Mouse (Mus musculus): ENCODE data around the gene Epb41l1. TPM values are rescaled to one million over a fixed set of nuclear protein-coding genes. Genes with fewer than 3 reads are reported as not detected.

Gene Epb41l1
- polyA plus RNA-seq, 1 experiment from 2014 or later = 3.7 TPM

DNA sequence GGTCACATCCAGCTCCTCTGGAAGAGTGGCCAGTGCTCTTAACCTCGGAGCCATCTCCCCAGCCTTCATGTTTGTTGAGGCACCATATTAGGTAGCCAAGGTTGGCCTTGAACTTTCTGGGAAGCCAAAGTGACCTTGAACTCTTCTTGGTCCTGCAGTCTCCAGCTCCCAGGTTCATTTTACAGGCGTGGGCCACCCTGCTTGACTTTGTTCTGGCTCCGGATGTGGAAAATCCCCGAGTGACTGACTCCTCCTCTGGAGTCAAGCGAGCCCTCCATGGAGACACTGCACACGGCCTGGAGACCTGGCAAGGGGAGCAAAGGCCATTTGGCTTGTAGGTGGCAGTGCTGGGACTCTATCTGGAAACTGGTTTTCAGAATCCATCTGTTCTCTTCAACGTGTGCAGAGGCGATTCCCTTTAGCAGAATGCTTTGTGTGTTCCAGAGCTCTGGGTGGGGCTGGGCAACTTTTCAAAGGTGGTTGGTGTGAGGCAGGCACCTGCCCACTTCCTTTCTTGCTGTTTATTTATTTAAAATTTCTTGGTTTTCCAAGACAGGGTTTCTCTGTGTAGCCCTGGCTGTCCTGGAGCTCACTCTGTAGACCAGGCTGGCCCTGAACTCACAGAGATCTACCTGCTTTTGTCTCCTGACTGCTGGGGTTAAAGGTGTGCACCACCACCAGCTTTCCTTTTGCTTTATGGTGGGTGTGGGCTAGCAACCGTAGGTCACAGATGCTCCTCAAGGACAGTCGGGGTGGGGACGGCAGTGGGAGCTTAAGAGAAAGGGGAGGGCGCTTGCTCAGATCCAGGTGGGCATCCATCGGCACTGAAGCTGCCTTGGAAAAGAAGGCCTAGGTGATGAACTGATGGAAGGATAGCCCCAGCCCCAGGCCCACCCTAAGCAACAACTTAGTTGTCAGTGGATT is 30.8 kb downstream of the Epb41l1 start:
- H3K9ac ChIP-seq = no peak overlapping the region
- peaks cover 17% of the 10 kb centered on the region; the same call in 1 of the 2 replicates for H3K4me1 ChIP-seq
- no peak for ATAC-seq (ENCODE audit: low FRiP score, low read depth)
- no peaks in the 10 kb centered on the region for H3K36me3 ChIP-seq
- H3K4me3 ChIP-seq = no peak overlapping the region
- no peaks in the 10 kb centered on the region for H3K9me3 ChIP-seq
- WGBS = 81% methylated on average over 13 of the region's 13 CpGs
- no peak overlapping the region for H3K27ac ChIP-seq
- no peaks in the 10 kb centered on the region for H3K27me3 ChIP-seq
- H3K4me2 ChIP-seq (replicated peaks) = no peak overlapping the region

DNA sequence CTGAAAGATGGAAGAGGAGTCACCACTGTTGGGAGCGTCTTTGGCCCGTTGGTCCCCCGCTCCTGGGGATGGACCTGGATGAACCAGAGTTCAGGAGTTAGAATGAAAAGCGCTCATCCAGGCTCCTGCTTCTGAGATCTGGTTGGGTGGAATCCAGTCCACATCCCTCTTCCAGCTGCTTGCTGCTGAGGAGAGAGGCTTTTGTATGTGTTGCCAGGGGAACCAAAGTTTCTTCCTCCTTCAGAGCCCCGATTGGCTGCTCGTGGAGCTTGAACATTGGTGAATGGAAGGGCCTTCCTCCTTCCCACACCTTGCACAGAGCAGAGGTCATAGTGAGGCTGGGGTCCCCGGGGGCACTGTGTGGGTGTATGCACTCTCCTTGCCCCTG is 31.4 kb downstream of the Epb41l1 start:
- no peaks in the 10 kb centered on the region for H3K36me3 ChIP-seq
- no peaks in the 10 kb centered on the region for H3K9me3 ChIP-seq
- no peak overlapping the region for H3K4me3 ChIP-seq
- no peak overlapping the region for H3K4me2 ChIP-seq (replicated peaks)
- no peak for ATAC-seq (ENCODE audit: low FRiP score, low read depth)
- WGBS = 81% methylated on average over 7 of the region's 7 CpGs
- H3K4me1 ChIP-seq = peaks cover 10% of the 10 kb centered on the region; the same call in 1 of the 2 replicates
- no peaks in the 10 kb centered on the region for H3K27me3 ChIP-seq
- no peak overlapping the region for H3K27ac ChIP-seq
- H3K9ac ChIP-seq = no peak overlapping the region

DNA sequence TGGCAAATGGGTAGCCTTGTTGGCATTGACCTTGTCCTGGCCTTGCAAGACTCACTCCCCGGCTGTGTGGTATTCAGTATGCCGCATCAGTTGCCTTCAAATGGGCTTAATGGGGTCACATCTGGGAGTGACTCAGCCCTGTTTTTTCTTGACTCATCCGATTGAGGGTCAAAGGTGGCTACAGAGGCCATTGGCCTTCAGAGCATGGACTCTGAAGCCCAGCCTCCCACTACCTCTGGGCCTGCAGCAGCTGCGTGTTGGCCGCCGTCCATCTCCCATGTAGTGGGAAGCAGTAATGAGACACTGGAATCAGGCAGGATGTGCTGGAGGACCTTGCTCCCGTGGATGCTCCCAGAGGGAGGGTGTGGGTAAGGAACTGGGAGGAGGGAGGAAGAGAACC is 33.1 kb downstream of the Epb41l1 start:
- Histone ChIP-seq H3K27me3 (no peaks in the 10 kb centered on the region), H3K4me1 (no peaks in the 10 kb centered on the region), H3K27ac (no peak overlapping the region), H3K4me2 (replicated peaks) (no peak overlapping the region), H3K9ac (no peak overlapping the region), H3K9me3 (no peaks in the 10 kb centered on the region), H3K36me3 (no peaks in the 10 kb centered on the region), H3K4me3 (no peak overlapping the region)
- ATAC-seq (ENCODE audit: low FRiP score, low read depth) = no peak
- 79% methylated on average over 7 of the region's 7 CpGs for WGBS

DNA sequence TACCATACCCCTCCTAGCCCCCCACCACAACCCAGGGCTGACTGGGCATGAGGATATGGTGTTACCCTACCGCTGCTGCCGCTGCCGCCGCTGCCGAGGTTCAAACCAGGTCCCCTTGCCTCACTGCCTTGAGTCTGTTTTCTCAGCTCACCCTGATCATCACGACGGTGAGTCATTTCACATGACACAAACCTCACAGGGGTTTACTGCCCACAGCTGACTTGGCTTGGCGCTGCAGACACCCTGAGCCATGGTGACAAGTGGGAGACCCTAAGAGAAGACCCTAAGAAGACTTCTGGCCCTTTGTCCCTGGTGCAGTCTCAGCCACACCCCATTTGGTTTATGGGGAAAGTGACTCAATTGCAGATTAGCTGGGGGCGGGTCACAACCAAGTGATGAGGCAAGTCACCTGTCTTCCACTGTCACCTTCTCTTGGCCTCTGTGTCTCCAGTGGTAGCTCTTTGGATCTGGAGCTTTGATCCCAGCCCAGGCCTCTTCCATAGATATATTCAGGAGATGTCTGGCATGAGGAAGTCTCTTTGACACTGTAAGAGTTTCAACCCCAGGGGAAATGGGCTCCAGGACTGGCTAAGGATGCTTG is 34.9 kb downstream of the Epb41l1 start:
- WGBS = 81% methylated on average over 9 of the region's 9 CpGs
- H3K27ac ChIP-seq = no peak overlapping the region
- no peak overlapping the region for H3K9ac ChIP-seq
- no peaks in the 10 kb centered on the region for H3K27me3 ChIP-seq
- no peaks in the 10 kb centered on the region for H3K36me3 ChIP-seq
- H3K4me1 ChIP-seq = peaks cover 8% of the 10 kb centered on the region
- H3K4me2 ChIP-seq (replicated peaks) = no peak overlapping the region
- no peaks in the 10 kb centered on the region for H3K9me3 ChIP-seq
- no peak for ATAC-seq (ENCODE audit: low FRiP score, low read depth)
- H3K4me3 ChIP-seq = no peak overlapping the region

DNA sequence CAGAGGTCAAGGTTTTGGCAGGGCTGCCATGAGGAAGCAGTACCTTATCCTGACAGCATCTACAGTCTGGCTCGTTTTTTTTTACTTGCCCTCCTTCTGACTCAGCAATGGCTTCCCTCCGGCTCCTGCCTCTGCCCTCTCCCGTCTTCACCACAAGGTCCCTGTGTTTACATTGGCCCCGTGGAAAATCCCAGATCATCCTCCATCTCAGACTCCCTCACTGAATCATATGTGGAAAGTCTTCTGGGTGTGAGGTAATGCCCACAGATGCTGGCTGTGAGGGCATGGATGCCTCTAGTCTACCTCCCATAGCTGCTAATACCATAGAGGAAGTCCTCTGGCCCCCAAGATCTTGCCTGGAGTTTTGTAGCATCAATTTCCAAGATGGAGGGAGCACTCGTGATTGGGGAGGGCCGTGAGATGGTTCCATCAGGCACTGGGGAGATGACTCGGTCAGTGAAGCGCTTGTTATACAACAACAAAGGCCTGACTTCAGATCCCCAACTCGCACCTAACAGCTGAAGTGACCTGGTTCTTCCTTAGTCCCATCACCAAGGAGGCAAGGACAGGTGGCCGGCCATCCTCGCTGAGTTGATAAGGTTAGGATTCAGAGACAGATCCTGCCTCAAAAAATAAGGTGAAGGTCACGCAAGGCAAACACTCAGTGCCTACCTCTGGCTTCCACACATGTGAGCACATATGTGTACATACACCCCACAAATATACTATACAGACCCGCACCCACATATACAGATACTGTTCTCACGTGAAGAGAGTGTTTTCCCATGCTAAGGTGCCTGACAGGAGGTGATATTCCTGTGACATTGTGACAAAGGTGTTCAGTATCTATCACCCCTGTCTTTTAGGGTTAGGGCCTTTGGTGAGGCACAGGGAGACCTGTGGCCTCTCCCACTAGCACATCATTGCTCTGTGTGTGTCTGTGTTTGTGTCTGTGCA is 36.0 kb downstream of the Epb41l1 start:
- no peak for ATAC-seq (ENCODE audit: low FRiP score, low read depth)
- peaks cover 16% of the 10 kb centered on the region for H3K4me1 ChIP-seq
- WGBS = 73% methylated on average over 14 of the region's 14 CpGs
- no peak overlapping the region for H3K27ac ChIP-seq
- H3K9me3 ChIP-seq = no peaks in the 10 kb centered on the region
- H3K27me3 ChIP-seq = no peaks in the 10 kb centered on the region
- H3K36me3 ChIP-seq = no peaks in the 10 kb centered on the region
- H3K4me3 ChIP-seq = no peak overlapping the region
- no peak overlapping the region for H3K4me2 ChIP-seq (replicated peaks)
- no peak overlapping the region for H3K9ac ChIP-seq

DNA sequence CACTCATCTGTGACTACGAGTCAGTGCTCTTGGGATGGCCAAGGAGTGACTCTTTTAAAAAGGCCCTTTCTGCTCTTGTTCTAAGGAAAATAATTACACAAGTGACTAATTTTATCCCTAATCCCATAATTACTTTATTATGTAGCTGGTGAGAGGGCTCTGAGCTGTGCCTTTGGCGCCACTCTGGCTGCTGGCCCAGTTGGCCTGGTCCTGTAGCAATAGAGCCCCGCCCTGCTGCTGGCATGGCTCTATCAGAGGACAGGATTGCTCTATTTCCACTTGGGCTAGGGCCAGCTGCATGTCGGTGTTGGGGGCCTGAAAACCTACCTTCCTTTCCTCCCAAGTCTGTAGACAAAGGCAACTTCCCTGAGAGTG is 36.6 kb downstream of the Epb41l1 start:
- WGBS = 45% methylated on average over 4 of the region's 4 CpGs
- no peak overlapping the region for H3K9ac ChIP-seq
- no peak overlapping the region for H3K4me2 ChIP-seq (replicated peaks)
- H3K4me1 ChIP-seq = peaks cover 19% of the 10 kb centered on the region
- H3K4me3 ChIP-seq = no peak overlapping the region
- ATAC-seq (ENCODE audit: low FRiP score, low read depth) = no peak
- H3K9me3 ChIP-seq = no peaks in the 10 kb centered on the region
- H3K27ac ChIP-seq = no peak overlapping the region
- H3K27me3 ChIP-seq = no peaks in the 10 kb centered on the region
- H3K36me3 ChIP-seq = no peaks in the 10 kb centered on the region

DNA sequence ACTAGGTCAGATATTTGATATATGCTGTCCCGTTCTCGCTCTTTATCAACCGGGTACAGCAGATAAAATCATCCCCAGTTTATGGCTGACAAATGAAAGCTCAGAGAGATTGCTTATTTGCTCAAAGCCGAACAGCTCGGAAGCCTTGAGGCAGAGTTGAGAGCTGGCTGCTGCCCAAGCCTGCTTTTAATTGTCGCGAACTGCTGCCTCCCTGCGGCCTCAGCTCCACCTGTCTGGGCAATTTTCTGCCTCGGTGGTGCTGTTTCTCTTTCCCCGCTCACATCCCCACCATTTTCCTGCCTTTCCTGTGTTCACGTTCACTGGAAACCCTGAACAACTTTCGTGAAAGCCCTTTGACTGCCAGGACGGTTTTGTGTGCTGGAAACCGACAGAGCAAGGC is 39.8 kb downstream of the Epb41l1 start:
- no peaks in the 10 kb centered on the region for H3K36me3 ChIP-seq
- H3K4me3 ChIP-seq = no peak overlapping the region
- H3K27me3 ChIP-seq = no peaks in the 10 kb centered on the region
- H3K4me1 ChIP-seq = peaks cover 25% of the 10 kb centered on the region
- no peaks in the 10 kb centered on the region for H3K9me3 ChIP-seq
- no peak for ATAC-seq (ENCODE audit: low FRiP score, low read depth)
- WGBS = 23% methylated on average over 14 of the region's 14 CpGs
- no peak overlapping the region; the same call in 1 of the 2 replicates for H3K27ac ChIP-seq
- H3K4me2 ChIP-seq (replicated peaks) = peak overlapping the region; percentile 38
- H3K9ac ChIP-seq = no peak overlapping the region

DNA sequence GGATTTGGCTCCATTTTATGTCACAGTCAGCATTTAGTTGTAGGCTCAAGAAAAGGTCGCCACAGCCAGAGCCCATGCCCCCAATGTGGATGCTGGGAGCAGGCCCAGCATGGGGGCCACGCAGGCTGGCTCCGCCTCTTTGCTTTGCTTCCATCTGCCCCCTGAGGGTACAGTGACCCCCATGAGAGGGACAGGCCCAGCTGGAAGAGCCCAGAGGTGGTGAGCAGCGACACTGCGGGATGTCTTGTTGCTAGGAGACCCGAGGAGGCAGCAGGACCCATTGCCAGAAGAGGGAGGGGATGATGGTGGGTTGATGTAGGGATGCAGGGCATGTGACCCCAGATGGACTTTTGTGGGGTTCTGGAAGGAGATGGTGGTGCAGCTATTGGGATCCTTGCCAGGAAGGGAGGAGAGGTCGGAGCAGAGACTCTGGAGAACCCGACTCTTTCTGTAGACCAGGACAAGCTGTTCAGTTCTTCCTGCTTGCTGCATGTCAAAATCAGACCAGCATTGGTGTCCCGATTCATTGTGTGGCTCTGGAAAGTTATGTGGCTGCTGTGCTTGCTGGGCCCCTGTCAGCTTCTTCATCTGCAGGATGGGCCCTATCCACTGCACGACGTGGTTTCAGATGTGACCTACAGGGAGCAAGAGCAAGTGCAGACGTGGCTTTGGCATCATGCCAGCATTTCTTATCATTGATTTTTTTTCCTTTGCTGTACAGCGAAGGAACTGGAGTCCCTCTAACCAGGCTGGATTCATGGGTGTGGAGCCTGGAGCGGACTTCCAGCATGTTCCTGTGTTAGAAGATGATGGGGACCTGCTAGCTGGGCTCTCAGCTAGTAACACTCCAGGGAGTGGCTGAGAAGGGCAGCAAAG is 41.7 kb downstream of the Epb41l1 start:
- H3K4me1 ChIP-seq = peaks cover 25% of the 10 kb centered on the region
- H3K4me3 ChIP-seq = no peak overlapping the region
- no peaks in the 10 kb centered on the region for H3K9me3 ChIP-seq
- H3K27me3 ChIP-seq = no peaks in the 10 kb centered on the region
- ATAC-seq (ENCODE audit: low FRiP score, low read depth) = no peak
- no peak overlapping the region for H3K9ac ChIP-seq
- no peak overlapping the region for H3K4me2 ChIP-seq (replicated peaks)
- no peaks in the 10 kb centered on the region for H3K36me3 ChIP-seq
- H3K27ac ChIP-seq = no peak overlapping the region
- 55% methylated on average over 14 of the region's 14 CpGs for WGBS

DNA sequence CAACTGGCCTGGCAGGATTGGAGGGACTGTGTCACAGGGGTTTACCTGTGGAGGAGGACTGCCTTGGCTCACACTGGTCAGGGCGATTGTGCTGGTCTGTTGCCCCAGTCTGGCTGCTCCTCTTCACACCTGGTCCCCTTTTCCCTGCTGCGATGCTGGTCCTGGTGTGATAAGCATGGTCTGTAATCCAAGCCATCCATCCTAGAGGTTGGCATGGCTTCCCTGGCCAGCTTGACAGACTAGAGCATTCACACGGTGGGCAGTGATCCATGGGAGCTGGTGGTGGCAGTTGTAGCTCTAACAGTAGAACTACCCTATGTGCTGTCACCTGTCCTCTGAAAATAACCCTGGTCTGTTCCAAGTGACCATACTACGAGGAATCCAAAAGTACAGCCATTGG is 43.7 kb downstream of the Epb41l1 start:
- peaks cover 31% of the 10 kb centered on the region for H3K4me1 ChIP-seq
- no peak overlapping the region for H3K9ac ChIP-seq
- no peak overlapping the region for H3K4me2 ChIP-seq (replicated peaks)
- H3K36me3 ChIP-seq = no peaks in the 10 kb centered on the region
- H3K27ac ChIP-seq = no peak overlapping the region
- H3K27me3 ChIP-seq = no peaks in the 10 kb centered on the region
- H3K9me3 ChIP-seq = no peaks in the 10 kb centered on the region
- 90% methylated on average over 4 of the region's 4 CpGs for WGBS
- ATAC-seq (ENCODE audit: low FRiP score, low read depth) = no peak
- no peak overlapping the region for H3K4me3 ChIP-seq

DNA sequence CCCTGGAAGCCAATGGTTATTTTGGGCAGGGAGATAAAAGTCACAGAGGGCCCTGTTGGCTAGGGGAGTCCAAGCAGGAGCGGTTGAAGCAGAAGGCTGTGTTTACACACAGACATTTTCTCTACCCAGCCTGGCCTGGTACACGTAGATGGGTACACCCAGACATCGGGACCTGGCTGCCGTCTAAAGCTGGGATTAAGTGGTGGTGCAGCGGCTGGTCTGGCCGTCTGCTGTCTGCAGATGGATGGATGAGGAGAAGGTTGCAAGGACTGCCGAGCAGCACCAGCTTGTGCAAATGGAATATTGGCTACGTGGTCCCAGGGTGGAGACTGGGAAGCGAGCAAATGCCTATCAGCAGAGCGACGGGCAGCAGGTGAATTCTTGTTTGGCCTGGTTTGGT is 46.8 kb downstream of the Epb41l1 start:
- no peak for ATAC-seq (ENCODE audit: low FRiP score, low read depth)
- Histone ChIP-seq H3K4me2 (replicated peaks) (no peak overlapping the region), H3K9ac (no peak overlapping the region), H3K4me3 (no peak overlapping the region), H3K27ac (no peak overlapping the region), H3K9me3 (no peaks in the 10 kb centered on the region), H3K27me3 (no peaks in the 10 kb centered on the region), H3K4me1 (peaks cover 10% of the 10 kb centered on the region; the same call in 1 of the 2 replicates), H3K36me3 (no peaks in the 10 kb centered on the region)
- WGBS = 85% methylated on average over 11 of the region's 11 CpGs

DNA sequence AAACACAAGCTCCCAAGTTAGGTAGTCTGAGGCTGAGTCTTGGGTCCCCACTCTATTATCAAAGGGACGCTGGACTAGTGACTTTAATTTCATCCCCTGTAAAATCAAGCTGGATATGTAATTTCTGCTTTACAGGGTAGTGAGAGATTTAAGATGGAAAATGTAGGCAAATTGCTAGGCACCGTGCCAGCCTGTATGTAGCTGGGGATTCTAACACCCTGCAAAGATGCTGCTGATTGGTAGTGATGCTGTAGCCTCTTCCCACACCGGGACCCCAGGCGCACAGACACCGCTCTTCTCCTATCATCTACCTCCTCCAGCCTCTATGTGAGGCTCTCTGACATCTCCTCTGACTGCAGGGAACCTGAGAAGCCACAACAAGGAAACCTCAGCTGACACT is 48.2 kb downstream of the Epb41l1 start:
- Histone ChIP-seq H3K4me1 (peaks cover 8% of the 10 kb centered on the region), H3K4me2 (replicated peaks) (no peak overlapping the region), H3K27ac (no peak overlapping the region), H3K36me3 (no peaks in the 10 kb centered on the region), H3K9me3 (no peaks in the 10 kb centered on the region), H3K9ac (no peak overlapping the region), H3K27me3 (no peaks in the 10 kb centered on the region), H3K4me3 (no peak overlapping the region)
- ATAC-seq (ENCODE audit: low FRiP score, low read depth) = no peak
- 82% methylated on average over 5 of the region's 5 CpGs for WGBS
